Comparison of ENCODE assay signal across 9 mouse cellular contexts in the genomic region with DNA sequence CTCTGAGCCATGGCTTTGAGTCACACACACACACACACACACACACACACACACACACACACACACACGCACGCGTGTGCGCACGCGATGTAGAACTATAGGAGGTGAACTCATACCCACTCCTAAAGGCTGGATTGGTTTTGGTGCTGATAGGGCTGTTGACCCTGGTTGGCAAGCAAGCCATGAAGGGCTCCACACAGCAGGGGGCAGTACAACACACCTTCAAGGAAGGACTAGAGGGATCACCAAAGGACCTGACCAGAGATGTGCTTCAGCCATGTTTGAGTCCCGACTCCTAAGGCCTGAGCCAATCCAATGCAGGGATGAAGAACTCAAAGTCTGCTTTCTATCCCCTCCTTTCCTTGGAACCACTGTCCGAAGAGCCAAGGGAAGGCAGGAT. TPM values are rescaled to one million over a fixed set of nuclear protein-coding genes. Genes with fewer than 3 reads are reported as not detected.
DNase-seq lines count a peak whose midpoint lies in the region; ATAC-seq and TF ChIP-seq lines count a peak whose summit lies in the region.
"Had no signal": no experiment of that assay in that cellular context is flagged by ENCODE, and none has a peak within 500 bp of the region (broad histone marks: within the 10 kb centered on the region; RNA-seq: fewer than 3 reads in every experiment).

No protein-coding gene starts in this region.

- no peak for TF ChIP-seq EP300 in heart, postnatal 0 days (IDR thresholded peaks at IDR 0.05; ENCODE audit: low read depth)
- TF ChIP-seq EP300 in liver, postnatal 0 days (IDR thresholded peaks at IDR 0.05; ENCODE audit: low read depth) = no peak

- WGBS in forebrain, embryonic 11.5 days = 98% methylated on average over 8 of the region's 8 CpGs
- 95% methylated on average over 8 of the region's 8 CpGs for WGBS in forebrain, embryonic 16.5 days
- 92% methylated on average over 8 of the region's 8 CpGs for WGBS in heart, postnatal 0 days
- 94% methylated on average over 8 of the region's 8 CpGs for WGBS in liver, postnatal 0 days (ENCODE audit: insufficient replicate concordance)
- 98% methylated on average over 8 of the region's 8 CpGs for WGBS in thymus, adult 2 months

- H3K27ac ChIP-seq in forebrain, embryonic 11.5 days (ENCODE audit: low read depth, low read length) = no peak overlapping the region
- no peak overlapping the region for H3K27ac ChIP-seq in forebrain, embryonic 16.5 days (ENCODE audit: low read length)
- peak overlapping the region; percentile 100 for H3K27ac ChIP-seq in heart, postnatal 0 days (ENCODE audit: low read depth)
- H3K27ac ChIP-seq in liver, postnatal 0 days (ENCODE audit: low read depth) = peak overlapping the region; percentile 98
- no peak overlapping the region for H3K27ac ChIP-seq in thymus, adult 2 months (ENCODE audit: control insufficient read depth, insufficient read depth, low read length)

- peaks cover 21% of the 10 kb centered on the region for H3K4me1 ChIP-seq in forebrain, embryonic 11.5 days (replicated peaks; ENCODE audit: control insufficient read depth, insufficient read depth, low read length)
- H3K4me1 ChIP-seq in forebrain, embryonic 16.5 days (replicated peaks; ENCODE audit: control insufficient read depth, insufficient read depth, low read length) = peaks cover 20% of the 10 kb centered on the region
- H3K4me1 ChIP-seq in heart, postnatal 0 days (ENCODE audit: control insufficient read depth, insufficient read depth) = peaks cover 25% of the 10 kb centered on the region
- H3K4me1 ChIP-seq in liver, postnatal 0 days (ENCODE audit: insufficient read depth) = peaks cover 45% of the 10 kb centered on the region
- H3K4me1 ChIP-seq in thymus, adult 2 months (replicated peaks; ENCODE audit: control insufficient read depth, insufficient read depth, low read length) = peaks cover 28% of the 10 kb centered on the region

- H3K9me3 ChIP-seq in forebrain, embryonic 11.5 days (ENCODE audit: control insufficient read depth, low read length) = no peaks in the 10 kb centered on the region
- H3K9me3 ChIP-seq in forebrain, embryonic 16.5 days (ENCODE audit: control insufficient read depth, low read length) = no peaks in the 10 kb centered on the region
- H3K9me3 ChIP-seq in heart, postnatal 0 days (replicated peaks; ENCODE audit: control insufficient read depth, low read length) = no peaks in the 10 kb centered on the region
- no peaks in the 10 kb centered on the region for H3K9me3 ChIP-seq in liver, postnatal 0 days (ENCODE audit: low read length)

- TF ChIP-seq POLR2A in thymus, adult 2 months (IDR thresholded peaks at IDR 0.05; ENCODE audit: control insufficient read depth, extremely low read depth, insufficient read depth, low read length, poor library complexity) = no peak

- peak; percentile 46 for TF ChIP-seq CTCF in heart, postnatal 0 days (IDR thresholded peaks at IDR 0.05; ENCODE audit: low read depth)
- TF ChIP-seq CTCF in liver, postnatal 0 days (IDR thresholded peaks at IDR 0.05; ENCODE audit: low read depth) = peak; percentile 71
- no peak for TF ChIP-seq CTCF in thymus, adult 2 months (IDR thresholded peaks at IDR 0.05; ENCODE audit: borderline replicate concordance, control insufficient read depth, extremely low read depth, insufficient read depth, low read length, poor library complexity)

- no peak overlapping the region for H3K9ac ChIP-seq in forebrain, embryonic 11.5 days (ENCODE audit: low read length)
- H3K9ac ChIP-seq in forebrain, embryonic 16.5 days (replicated peaks; ENCODE audit: low read depth, low read length) = no peak overlapping the region
- no peak overlapping the region for H3K9ac ChIP-seq in heart, postnatal 0 days (replicated peaks; ENCODE audit: low read depth, low read length)
- no peak overlapping the region; the same call in 1 of the 2 replicates for H3K9ac ChIP-seq in liver, postnatal 0 days (replicated peaks)

- DNase-seq in forebrain, embryonic 11.5 days (ENCODE audit: low spot score) = peak; percentile 51
- peak; percentile 65 for DNase-seq in B cell, adult 2 months
- no peak for DNase-seq in heart, postnatal 0 days (ENCODE audit: low spot score)
- peak; percentile 69 for DNase-seq in liver, postnatal 0 days
- DNase-seq in thymus, adult 2 months = peak; percentile 66
- DNase-seq in yolk sac, embryonic 10.5 days (ENCODE audit: low spot score) = no peak
- DNase-seq in embryo, embryonic 10 days (ENCODE audit: low spot score) = no peak

- H3K4me3 ChIP-seq in forebrain, embryonic 11.5 days (ENCODE audit: low read depth, low read length) = no peak overlapping the region
- H3K4me3 ChIP-seq in forebrain, embryonic 16.5 days (replicated peaks; ENCODE audit: low read length) = no peak overlapping the region
- H3K4me3 ChIP-seq in heart, postnatal 0 days (ENCODE audit: low read depth, low read length) = no peak overlapping the region
- no peak overlapping the region for H3K4me3 ChIP-seq in liver, postnatal 0 days (ENCODE audit: low read depth, low read length)
- H3K4me3 ChIP-seq in thymus, adult 2 months (ENCODE audit: control insufficient read depth, insufficient read depth, low read length) = no peak overlapping the region

- no peaks in the 10 kb centered on the region for H3K27me3 ChIP-seq in forebrain, embryonic 11.5 days (ENCODE audit: control insufficient read depth, insufficient read depth, low read length)
- no peaks in the 10 kb centered on the region for H3K27me3 ChIP-seq in forebrain, embryonic 16.5 days (replicated peaks; ENCODE audit: control insufficient read depth, insufficient read depth, low read length)
- H3K27me3 ChIP-seq in heart, postnatal 0 days (ENCODE audit: control insufficient read depth, insufficient read depth, low read length) = no peaks in the 10 kb centered on the region
- H3K27me3 ChIP-seq in liver, postnatal 0 days (ENCODE audit: insufficient read depth, low read length) = no peaks in the 10 kb centered on the region
- no peaks in the 10 kb centered on the region for H3K27me3 ChIP-seq in thymus, adult 2 months (ENCODE audit: control insufficient read depth, insufficient read depth, low read length)
- H3K27me3 ChIP-seq: Patski had no signal

- H3K4me2 ChIP-seq in forebrain, embryonic 11.5 days (ENCODE audit: low read depth, low read length, severe bottlenecking) = no peak overlapping the region
- no peak overlapping the region for H3K4me2 ChIP-seq in forebrain, embryonic 16.5 days (ENCODE audit: low read length)
- H3K4me2 ChIP-seq in heart, postnatal 0 days (ENCODE audit: low read depth, low read length) = no peak overlapping the region
- H3K4me2 ChIP-seq in liver, postnatal 0 days (ENCODE audit: low read depth, low read length) = peak overlapping the region; percentile 82; the same call in 1 of the 2 replicates

- no peaks in the 10 kb centered on the region for H3K36me3 ChIP-seq in forebrain, embryonic 11.5 days (ENCODE audit: control insufficient read depth, insufficient read depth, low read length)
- H3K36me3 ChIP-seq in forebrain, embryonic 16.5 days (ENCODE audit: control insufficient read depth, insufficient read depth) = no peaks in the 10 kb centered on the region
- H3K36me3 ChIP-seq in heart, postnatal 0 days (replicated peaks; ENCODE audit: control insufficient read depth, insufficient read depth, low read length) = peaks cover 32% of the 10 kb centered on the region
- peaks cover 10% of the 10 kb centered on the region for H3K36me3 ChIP-seq in liver, postnatal 0 days (replicated peaks; ENCODE audit: insufficient read depth, low read length)
- no peaks in the 10 kb centered on the region for H3K36me3 ChIP-seq in thymus, adult 2 months (ENCODE audit: control insufficient read depth, insufficient read depth, low read length)

- ATAC-seq in forebrain, embryonic 11.5 days (replicated peaks; ENCODE audit: low FRiP score) = no peak
- no peak for ATAC-seq in forebrain, embryonic 16.5 days
- ATAC-seq in heart, postnatal 0 days (ENCODE audit: insufficient read depth, low read depth) = no peak
- no peak for ATAC-seq in liver, postnatal 0 days
- ATAC-seq: Patski had no signal

RNA-seq across cellular contexts. Expression of a gene that starts 16.7 kb away (rescaled TPM):
- polyA plus RNA-seq in forebrain, embryonic 11.5 days (2014; fragmentation: Nextera tagmentation; extraction: Ambion mirVana) = 164 and 173 TPM in 2 replicates
- 22.6 and 26.7 TPM in 2 replicates for polyA plus RNA-seq in forebrain, embryonic 16.5 days (2015; fragmentation: Nextera tagmentation; extraction: Ambion mirVana)
- 80.6 and 85.1 TPM in 2 replicates for total RNA-seq in heart, postnatal 0 days (2014; rRNA removed; ENCODE audit: low replicate concordance)
- 60.3 and 69.6 TPM in 2 replicates for polyA plus RNA-seq in heart, postnatal 0 days (2015; fragmentation: Nextera tagmentation; extraction: Ambion mirVana)
- 42.0 and 45.7 TPM in 2 replicates for polyA plus RNA-seq in liver, postnatal 0 days (2015; fragmentation: Nextera tagmentation; extraction: Ambion mirVana)
- polyA plus RNA-seq in thymus, adult 2 months (2012; rRNA removed) = 253 and 297 TPM in 2 replicates

Comparison
In these comparisons a context has a peak if more than half of its experiments do, and no peak if none do; other contexts are left out.
1. DNase-seq: peak in forebrain, embryonic 11.5 days (single experiment), B cell, adult 2 months (2 of 2), liver, postnatal 0 days (single experiment) and thymus, adult 2 months (single experiment); none in heart, postnatal 0 days (single experiment), yolk sac, embryonic 10.5 days (single experiment) and embryo, embryonic 10 days (single experiment).
2. H3K27ac ChIP-seq: peak in heart, postnatal 0 days (single experiment) and liver, postnatal 0 days (single experiment); none in forebrain, embryonic 11.5 days (single experiment), forebrain, embryonic 16.5 days (single experiment) and thymus, adult 2 months (single experiment).